14 mouse cellular contexts compared by ENCODE assay signal in genomic region chr3:30245950-30246349, GRCm38 (mm10).
DNase-seq lines count a peak whose midpoint lies in the region; ATAC-seq lines count a peak whose summit lies in the region.
"Had no signal": no experiment of that assay in that cellular context is flagged by ENCODE, and none has a peak within 500 bp of the region (broad histone marks: within the 10 kb centered on the region; RNA-seq: fewer than 3 reads in every experiment).

No protein-coding gene starts in this region.

- no peak overlapping the region for H3K4me2 ChIP-seq in kidney, embryonic 15.5 days
- no peak overlapping the region for H3K4me2 ChIP-seq in kidney, embryonic 14.5 days (replicated peaks; ENCODE audit: low read depth, low read length)
- no peak overlapping the region for H3K4me2 ChIP-seq in heart, embryonic 12.5 days
- no peak overlapping the region for H3K4me2 ChIP-seq in limb, embryonic 12.5 days
- no peak overlapping the region for H3K4me2 ChIP-seq in stomach, embryonic 14.5 days (replicated peaks; ENCODE audit: low read depth, low read length)

- no peak for ATAC-seq in kidney, embryonic 15.5 days (replicated peaks; ENCODE audit: low FRiP score)
- ATAC-seq in kidney, embryonic 14.5 days (ENCODE audit: low FRiP score, low TSS enrichment) = no peak
- ATAC-seq in heart, embryonic 12.5 days (ENCODE audit: insufficient number of reproducible peaks, low FRiP score) = peak; percentile 81
- ATAC-seq in limb, embryonic 12.5 days (ENCODE audit: insufficient number of reproducible peaks, insufficient read depth, low FRiP score, low TSS enrichment, low read depth) = no peak
- peak; percentile 81 for ATAC-seq in stomach, embryonic 14.5 days (ENCODE audit: insufficient number of reproducible peaks, insufficient read depth, low FRiP score, low read depth)
- ATAC-seq: CD4-positive, CD25-positive, alpha-beta regulatory T cell, adult 4 months; Patski had no signal

- H3K4me3 ChIP-seq in kidney, embryonic 15.5 days (replicated peaks) = no peak overlapping the region
- H3K4me3 ChIP-seq in kidney, embryonic 14.5 days (ENCODE audit: low read length) = no peak overlapping the region
- no peak overlapping the region for H3K4me3 ChIP-seq in heart, embryonic 12.5 days
- H3K4me3 ChIP-seq in limb, embryonic 12.5 days (replicated peaks) = no peak overlapping the region
- no peak overlapping the region for H3K4me3 ChIP-seq in stomach, embryonic 14.5 days (ENCODE audit: low read depth, low read length)

- DNase-seq in cerebellum, adult 9-10 months = no peak
- no peak for DNase-seq in urinary bladder, adult 18-20 months (ENCODE audit: low spot score in 2 of 2)
- no peak for DNase-seq in testis, postnatal 10 days (ENCODE audit: low spot score)
- DNase-seq: adrenal gland, adult 2 months; embryo, embryonic 11 days; gastrocnemius, postnatal 36 days; thymus, adult 18-20 months had no signal

- H3K27ac ChIP-seq in kidney, embryonic 15.5 days = peak overlapping the region; percentile 70
- no peak overlapping the region for H3K27ac ChIP-seq in kidney, embryonic 14.5 days (ENCODE audit: low read depth, low read length)
- peak overlapping the region; percentile 83 for H3K27ac ChIP-seq in heart, embryonic 12.5 days (ENCODE audit: poor library complexity, severe bottlenecking)
- H3K27ac ChIP-seq in limb, embryonic 12.5 days = peak overlapping the region; percentile 75
- H3K27ac ChIP-seq in stomach, embryonic 14.5 days (ENCODE audit: low read length) = peak overlapping the region; percentile 66; the same call in 1 of the 2 replicates

- no peaks in the 10 kb centered on the region for H3K9me3 ChIP-seq in kidney, embryonic 15.5 days (replicated peaks)
- no peaks in the 10 kb centered on the region for H3K9me3 ChIP-seq in kidney, embryonic 14.5 days (ENCODE audit: control insufficient read depth, low read length)
- H3K9me3 ChIP-seq in heart, embryonic 12.5 days (replicated peaks) = no peaks in the 10 kb centered on the region
- no peaks in the 10 kb centered on the region for H3K9me3 ChIP-seq in limb, embryonic 12.5 days
- H3K9me3 ChIP-seq in stomach, embryonic 14.5 days (ENCODE audit: control insufficient read depth, low read depth, low read length) = no peaks in the 10 kb centered on the region

- no peaks in the 10 kb centered on the region for H3K36me3 ChIP-seq in kidney, embryonic 15.5 days
- H3K36me3 ChIP-seq in kidney, embryonic 14.5 days (ENCODE audit: control insufficient read depth, insufficient read depth, low read length) = no peaks in the 10 kb centered on the region
- H3K36me3 ChIP-seq in heart, embryonic 12.5 days = no peaks in the 10 kb centered on the region
- H3K36me3 ChIP-seq in limb, embryonic 12.5 days = no peaks in the 10 kb centered on the region
- H3K36me3 ChIP-seq in stomach, embryonic 14.5 days (ENCODE audit: control insufficient read depth, insufficient read depth, low read length) = no peaks in the 10 kb centered on the region

- WGBS in kidney, embryonic 15.5 days = 54% methylated on average over 5 of the region's 5 CpGs
- WGBS in kidney, embryonic 14.5 days = 70% methylated on average over 5 of the region's 5 CpGs
- 31% methylated on average over 5 of the region's 5 CpGs for WGBS in heart, embryonic 12.5 days
- 54% methylated on average over 5 of the region's 5 CpGs for WGBS in limb, embryonic 12.5 days
- 43% methylated on average over 5 of the region's 5 CpGs for WGBS in stomach, embryonic 14.5 days

- no peak overlapping the region for H3K9ac ChIP-seq in kidney, embryonic 15.5 days
- H3K9ac ChIP-seq in kidney, embryonic 14.5 days (ENCODE audit: low read depth, low read length) = no peak overlapping the region
- no peak overlapping the region for H3K9ac ChIP-seq in heart, embryonic 12.5 days
- H3K9ac ChIP-seq in limb, embryonic 12.5 days (replicated peaks) = no peak overlapping the region
- no peak overlapping the region for H3K9ac ChIP-seq in stomach, embryonic 14.5 days (replicated peaks; ENCODE audit: low read depth, low read length)

- no peaks in the 10 kb centered on the region for H3K27me3 ChIP-seq in kidney, embryonic 15.5 days
- H3K27me3 ChIP-seq in kidney, embryonic 14.5 days (ENCODE audit: control insufficient read depth, insufficient read depth, low read length) = no peaks in the 10 kb centered on the region
- no peaks in the 10 kb centered on the region for H3K27me3 ChIP-seq in heart, embryonic 12.5 days (replicated peaks)
- no peaks in the 10 kb centered on the region for H3K27me3 ChIP-seq in limb, embryonic 12.5 days
- H3K27me3 ChIP-seq in stomach, embryonic 14.5 days (ENCODE audit: control insufficient read depth, insufficient read depth, low read length) = no peaks in the 10 kb centered on the region

- H3K4me1 ChIP-seq in kidney, embryonic 15.5 days = peaks cover 33% of the 10 kb centered on the region
- H3K4me1 ChIP-seq in kidney, embryonic 14.5 days (ENCODE audit: control insufficient read depth, insufficient read depth, low read length) = peaks cover 15% of the 10 kb centered on the region; the same call in 1 of the 2 replicates
- peaks cover 33% of the 10 kb centered on the region for H3K4me1 ChIP-seq in heart, embryonic 12.5 days (replicated peaks)
- peaks cover 67% of the 10 kb centered on the region for H3K4me1 ChIP-seq in limb, embryonic 12.5 days (replicated peaks)
- H3K4me1 ChIP-seq in stomach, embryonic 14.5 days (ENCODE audit: control insufficient read depth, insufficient read depth, low read length) = peaks cover 16% of the 10 kb centered on the region; the same call in 1 of the 2 replicates

Comparison
In these comparisons a context has a peak if more than half of its experiments do, and no peak if none do; other contexts are left out.
1. ATAC-seq: peak in heart, embryonic 12.5 days (single experiment) and stomach, embryonic 14.5 days (single experiment); none in kidney, embryonic 15.5 days (single experiment), kidney, embryonic 14.5 days (single experiment) and limb, embryonic 12.5 days (single experiment).